Mouse (Mus musculus) CH12.LX (cell line): Measurements from ENCODE around the gene 4930426L09Rik. TPM values are rescaled to one million over a fixed set of nuclear protein-coding genes. Genes with fewer than 3 reads are reported as not detected.

ENCODE experiments used
- DNase-seq: peaks from one replicate; pipeline ENCODE4 v3.0.0-alpha.2; 2013; ENCODE audit errors: extremely low read depth
- H3K27ac ChIP-seq: 2 replicates; pipeline ENCODE4 v1.5.1; 2012; ENCODE audit warnings: low read depth, mild to moderate bottlenecking, control low read depth, moderate library complexity; ENCODE audit not compliant: insufficient read depth
- H3K27me3 ChIP-seq: replicated peaks from 2 replicates; pipeline ENCODE3; 2012; ENCODE audit warnings: inconsistent platforms
- H3K36me3 ChIP-seq, 2 experiments: replicated peaks in 1 of 2; 2 replicates each; pipeline versions ENCODE3 to v1.6.1; 2012; ENCODE audit warnings: inconsistent platforms in 1 of 2, low read length in 1 of 2, mild to moderate bottlenecking in 1 of 2, mixed read lengths in 1 of 2, moderate library complexity in 1 of 2; ENCODE audit not compliant: control insufficient read depth in 1 of 2, insufficient read depth in 1 of 2
- H3K4me1 ChIP-seq, 2 experiments: 2 replicates each; pipeline ENCODE4 v1.6.1; 2012; ENCODE audit warnings: inconsistent platforms in 1 of 2, moderate library complexity in 1 of 2; ENCODE audit not compliant: insufficient read depth in 2 of 2, control insufficient read depth in 1 of 2
- H3K4me2 ChIP-seq: 2 replicates; pipeline ENCODE4 v1.6.1; 2012; ENCODE audit warnings: low read depth, mild to moderate bottlenecking, control low read depth; ENCODE audit not compliant: poor library complexity, insufficient read depth, severe bottlenecking
- H3K4me3 ChIP-seq, 3 experiments: fragments of 150-350 bp in 1 of 3; sonication (generic) in 1 of 3; replicated peaks in 1 of 3; 2 replicates each; pipeline versions ENCODE3 to v1.5.1; 2011 to 2012; ENCODE audit warnings: low read depth in 2 of 3, low read length in 2 of 3, mild to moderate bottlenecking in 2 of 3, moderate library complexity in 2 of 3, control low read depth in 1 of 3, improper control_type of control experiment in 1 of 3, inconsistent platforms in 1 of 3, mixed read lengths in 1 of 3; ENCODE audit not compliant: poor library complexity in 1 of 3
- H3K79me2 ChIP-seq: replicated peaks from 2 replicates; pipeline ENCODE4 v1.6.1; 2012; ENCODE audit warnings: mild to moderate bottlenecking, moderate library complexity; ENCODE audit not compliant: control insufficient read depth, poor library complexity, insufficient read depth, severe bottlenecking; ENCODE audit errors: extremely low read depth
- H3K9ac ChIP-seq: 2 replicates; pipeline ENCODE4 v1.6.1; 2012; ENCODE audit warnings: low read depth, mild to moderate bottlenecking, control low read depth, moderate library complexity; ENCODE audit not compliant: insufficient read depth
- H3K9me3 ChIP-seq: replicated peaks from 2 replicates; pipeline ENCODE3; 2012; ENCODE audit warnings: low read length, inconsistent platforms, mixed read lengths
- CHD1 ChIP-seq: IDR thresholded peaks from 2 replicates; pipeline ENCODE4 v1.6.1; 2012; ENCODE audit warnings: low read depth, low read length, improper control_type of control experiment, inconsistent platforms
- CHD2 ChIP-seq: IDR thresholded peaks from 2 replicates; pipeline ENCODE4 v1.6.1; 2011; ENCODE audit warnings: low read length, improper control_type of control experiment
- CTCF ChIP-seq, 2 experiments: IDR thresholded peaks in 1 of 2; conservative IDR thresholded peaks in 1 of 2; 2 replicates each; pipeline ENCODE4 v1.5.1; 2011 to 2012; ENCODE audit warnings: low read depth in 2 of 2, low read length in 2 of 2, improper control_type of control experiment in 1 of 2, inconsistent platforms in 1 of 2, mild to moderate bottlenecking in 1 of 2, moderate library complexity in 1 of 2
- E2F4 ChIP-seq: IDR thresholded peaks from 2 replicates; pipeline ENCODE4 v1.6.1; 2011; ENCODE audit warnings: low read depth, low read length, improper control_type of control experiment; ENCODE audit not compliant: insufficient replicate concordance
- ELF1 ChIP-seq: IDR thresholded peaks from 2 replicates; pipeline ENCODE4 v1.6.1; 2014; ENCODE audit warnings: low read depth, mild to moderate bottlenecking, inconsistent platforms, low read length, improper control_type of control experiment
- EP300 ChIP-seq: IDR thresholded peaks from 2 replicates; pipeline ENCODE4 v1.6.1; 2011; ENCODE audit warnings: low read length, improper control_type of control experiment
- ETS1 ChIP-seq: conservative IDR thresholded peaks from 2 replicates; pipeline ENCODE4 v1.6.1; 2012; ENCODE audit warnings: low read depth, mild to moderate bottlenecking, inconsistent platforms, low read length, improper control_type of control experiment, moderate library complexity
- GABPA ChIP-seq: IDR thresholded peaks from 2 replicates; pipeline ENCODE4 v1.6.1; 2012; ENCODE audit warnings: low read depth, low read length, improper control_type of control experiment, inconsistent platforms; ENCODE audit not compliant: insufficient replicate concordance
- HCFC1 ChIP-seq: IDR thresholded peaks from 2 replicates; pipeline ENCODE4 v1.6.1; 2012; ENCODE audit warnings: low read depth, mild to moderate bottlenecking, inconsistent platforms, low read length, improper control_type of control experiment
- IRF4 ChIP-seq: IDR thresholded peaks from 2 replicates; pipeline ENCODE4 v1.6.1; 2014; ENCODE audit warnings: low read depth, mild to moderate bottlenecking, inconsistent platforms, low read length, improper control_type of control experiment
- JUND ChIP-seq: conservative IDR thresholded peaks from 2 replicates; pipeline ENCODE4 v1.6.1; 2011; ENCODE audit warnings: low read depth, low read length, improper control_type of control experiment
- MAFK ChIP-seq: IDR thresholded peaks from 2 replicates; pipeline ENCODE4 v1.6.1; 2011; ENCODE audit warnings: low read length, improper control_type of control experiment; ENCODE audit not compliant: insufficient replicate concordance
- MAX ChIP-seq: IDR thresholded peaks from 2 replicates; pipeline ENCODE4 v1.6.1; 2011; ENCODE audit warnings: low read length, improper control_type of control experiment
- MXI1 ChIP-seq: IDR thresholded peaks from 2 replicates; pipeline ENCODE4 v1.6.1; 2011; ENCODE audit warnings: mild to moderate bottlenecking, low read depth, low read length, improper control_type of control experiment
- MYC ChIP-seq: IDR thresholded peaks from 2 replicates; pipeline ENCODE4 v1.6.1; 2011; ENCODE audit warnings: low read depth, mild to moderate bottlenecking, improper control_type of control experiment, low read length
- NELFE ChIP-seq: IDR thresholded peaks from 2 replicates; pipeline ENCODE4 v1.6.1; 2011; ENCODE audit warnings: low read depth, low read length, improper control_type of control experiment
- NRF1 ChIP-seq: IDR thresholded peaks from 2 replicates; pipeline ENCODE4 v1.6.1; 2014; ENCODE audit warnings: low read depth, mild to moderate bottlenecking, inconsistent platforms, low read length, improper control_type of control experiment, moderate library complexity
- PAX5 ChIP-seq: IDR thresholded peaks from 2 replicates; pipeline ENCODE4 v1.6.1; 2012; ENCODE audit warnings: low read length, inconsistent platforms, mixed read lengths
- POLR2A ChIP-seq: IDR thresholded peaks from 2 replicates; pipeline ENCODE4 v1.6.1; 2011; ENCODE audit warnings: low read depth, mild to moderate bottlenecking, improper control_type of control experiment, low read length
- RCOR1 ChIP-seq: conservative IDR thresholded peaks from 2 replicates; pipeline ENCODE4 v1.6.1; 2012; ENCODE audit warnings: low read depth, mild to moderate bottlenecking, inconsistent platforms, low read length, improper control_type of control experiment
- SMC3 ChIP-seq: IDR thresholded peaks from 2 replicates; pipeline ENCODE4 v1.6.1; 2011; ENCODE audit warnings: low read depth, low read length, improper control_type of control experiment
- TBP ChIP-seq: conservative IDR thresholded peaks from 2 replicates; pipeline ENCODE4 v1.6.1; 2011; ENCODE audit warnings: low read depth, low read length, improper control_type of control experiment
- TCF12 ChIP-seq: IDR thresholded peaks from 2 replicates; pipeline ENCODE4 v1.6.1; 2014; ENCODE audit warnings: low read depth, mild to moderate bottlenecking, inconsistent platforms, low read length, improper control_type of control experiment
- UBTF ChIP-seq: IDR thresholded peaks from 2 replicates; pipeline ENCODE4 v1.6.1; 2012; ENCODE audit warnings: low read depth, mild to moderate bottlenecking, inconsistent platforms, low read length, improper control_type of control experiment, moderate library complexity
- USF1 ChIP-seq: IDR thresholded peaks from 2 replicates; pipeline ENCODE4 v1.6.1; 2014; ENCODE audit warnings: low read depth, mild to moderate bottlenecking, inconsistent platforms, low read length, improper control_type of control experiment
- USF2 ChIP-seq: conservative IDR thresholded peaks from 2 replicates; pipeline ENCODE4 v1.6.1; 2011; ENCODE audit warnings: low read depth, low read length, improper control_type of control experiment
- ZC3H11A ChIP-seq: IDR thresholded peaks from 2 replicates; pipeline ENCODE4 v1.6.1; 2012; ENCODE audit warnings: low read depth, mild to moderate bottlenecking, inconsistent platforms, low read length, improper control_type of control experiment
- ZNF384 ChIP-seq: IDR thresholded peaks from 2 replicates; pipeline ENCODE4 v1.6.1; 2012; ENCODE audit warnings: low read depth, low read length, improper control_type of control experiment, inconsistent platforms
- dilution Hi-C: fragments of 300-500 bp; cut with MboI; formaldehyde crosslinking; loops from 2 replicates; pipeline ENCODE4 v1.14.3; 2020; ENCODE audit warnings: low sequenced_read_pairs; ENCODE audit not compliant: extremely low pct_unique_long_range_greater_than_20kb, extremely low pct_ligation_motif_present
- in situ Hi-C: fragments of 300-500 bp; cut with MboI; formaldehyde crosslinking; loops from 3 replicates; pipeline ENCODE4 v1.14.3; 2019; ENCODE audit warnings: low sequenced_read_pairs, low pct_ligation_motif_present, low pct_unique_long_range_greater_than_20kb, mixed read lengths
- polyA plus RNA-seq: library from polyadenylated mRNA; unstranded; fragments of >175 nt; gene quantifications from 2 replicates; pipeline ENCODE4 v1.2.1, GENCODE M21; 2012; ENCODE audit warnings: low read depth; ENCODE audit not compliant: insufficient read length
- total RNA-seq, 2 experiments: library from RNA; depleted of rRNA; stranded (reverse); fragments of 300-350 nt in 1 of 2; fragments of >200 nt in 1 of 2; gene quantifications; 2 replicates each; pipeline ENCODE4 v1.2.3; 2012 to 2014

The 4930426L09Rik gene
- total and polyA plus RNA-seq, 3 experiments, result 0.26 to 0.31 (median 0.30) TPM

- no peaks in the 10 kb centered on the region for H3K79me2 ChIP-seq
- dilution Hi-C loops (no loop called here), in situ Hi-C loops (no loop called here)
- TF ChIP-seq SMC3 (no peak), MAX (no peak), USF2 (no peak), UBTF (no peak), ZNF384 (no peak), CHD2 (no peak), IRF4 (no peak)
- no peak overlapping the region for H3K27ac ChIP-seq
- DNase-seq, result no peak
- no peak overlapping the region for H3K4me2 ChIP-seq
- H3K36me3 ChIP-seq, result no peaks in the 10 kb centered on the region
- H3K4me1 ChIP-seq, result no peaks in the 10 kb centered on the region
- no peaks in the 10 kb centered on the region for H3K27me3 ChIP-seq
- H3K9ac ChIP-seq, result no peak overlapping the region
- H3K9me3 ChIP-seq, result no peaks in the 10 kb centered on the region
- H3K4me3 ChIP-seq, result no peak overlapping the region
Measured at GRCm38 (mm10) chr2:19016839-19017238, 18.7 kb downstream of the 4930426L09Rik start.

- Histone ChIP-seq H3K79me2 (no peaks in the 10 kb centered on the region), H3K36me3 (no peaks in the 10 kb centered on the region), H3K27ac (no peak overlapping the region)
- dilution Hi-C loops, result no loop called here
- no peak for DNase-seq
- TF ChIP-seq TCF12 (no peak), ETS1 (no peak), POLR2A (no peak), ELF1 (no peak), ZNF384 (no peak), USF1 (no peak), CTCF (conservative IDR thresholded peaks at IDR 0.05 in 1 of 2, IDR thresholded peaks at IDR 0.05 in 1 of 2; ENCODE audit: low read depth in 2 of 2, low read length in 2 of 2) (no peak), JUND (no peak), UBTF (no peak), MAX (no peak), ZC3H11A (no peak), MYC (no peak), CHD2 (no peak), EP300 (no peak)
- TF ChIP-seq, all 38 proteins: peak for 0
- H3K4me3 ChIP-seq, result no peak overlapping the region
- H3K4me1 ChIP-seq, result no peaks in the 10 kb centered on the region
- no peaks in the 10 kb centered on the region for H3K27me3 ChIP-seq
- H3K9ac ChIP-seq, result no peak overlapping the region
- in situ Hi-C loops, result no loop called here
- H3K9me3 ChIP-seq, result no peaks in the 10 kb centered on the region
- H3K4me2 ChIP-seq, result no peak overlapping the region
Measured at GRCm38 (mm10) chr2:19018034-19018433, 19.9 kb downstream of the 4930426L09Rik start.

GRCm38 (mm10) chr2:19024807-19025206 lies 26.7 kb downstream of the 4930426L09Rik start:
- Histone ChIP-seq H3K27ac (no peak overlapping the region), H3K4me1 (no peaks in the 10 kb centered on the region), H3K4me2 (no peak overlapping the region), H3K9ac (no peak overlapping the region), H3K4me3 (no peak overlapping the region), H3K79me2 (no peaks in the 10 kb centered on the region), H3K36me3 (no peaks in the 10 kb centered on the region), H3K9me3 (no peaks in the 10 kb centered on the region), H3K27me3 (no peaks in the 10 kb centered on the region)
- DNase-seq, result no peak
- in situ Hi-C loops (no loop called here), dilution Hi-C loops (no loop called here)
- TF ChIP-seq TBP, result no peak
- TF ChIP-seq GABPA, result no peak
- no peak for TF ChIP-seq NRF1
- no peak for TF ChIP-seq EP300
- TF ChIP-seq E2F4, result no peak
- no peak for TF ChIP-seq POLR2A
- no peak for TF ChIP-seq MYC
- TF ChIP-seq TCF12, result no peak
- TF ChIP-seq MAFK, result no peak
- TF ChIP-seq MXI1, result no peak
- TF ChIP-seq PAX5, result no peak
- TF ChIP-seq HCFC1, result no peak
- TF ChIP-seq ETS1, result no peak
- TF ChIP-seq NELFE, result no peak
- TF ChIP-seq SMC3, result no peak
- no peak for TF ChIP-seq RCOR1
- no peak for TF ChIP-seq UBTF
- TF ChIP-seq CHD1, result no peak
- no peak for TF ChIP-seq USF1
